Mouse (Mus musculus): ENCODE measurements around the gene Armc6. TPM values are rescaled to one million over a fixed set of nuclear protein-coding genes. Genes with fewer than 3 reads are reported as not detected.

Armc6 gene
- polyA plus RNA-seq, 1 experiment from 2014 or later: 37.9 TPM

DNA sequence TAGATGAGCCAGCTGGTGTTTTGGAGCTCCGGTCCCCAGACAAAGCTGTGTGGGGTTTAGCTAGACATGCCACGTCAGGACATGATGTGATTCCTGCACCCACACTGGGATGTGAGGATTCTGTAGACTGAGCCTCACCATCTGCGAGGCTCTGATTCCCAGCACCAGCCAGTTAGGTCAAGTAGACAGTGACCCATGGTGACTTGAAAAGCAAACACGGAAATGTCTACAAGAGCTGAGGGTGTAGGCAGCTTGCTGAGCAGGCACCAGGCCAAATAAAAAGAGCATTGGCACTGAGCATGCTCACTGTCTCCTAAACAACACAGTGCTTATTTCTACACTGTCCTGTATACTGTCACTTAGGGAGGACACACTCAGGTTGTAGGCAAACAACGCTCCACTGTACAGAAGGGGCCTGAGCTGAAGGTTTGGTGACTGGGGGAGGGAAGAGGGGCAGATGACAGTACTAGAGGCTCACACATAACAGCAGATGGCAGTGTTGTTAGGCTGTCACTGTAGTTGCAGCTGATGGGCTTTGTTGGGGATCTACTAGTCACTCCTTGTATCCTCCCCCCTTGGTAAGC lies 34.1 kb downstream of the Armc6 start:
- H3K27me3 ChIP-seq (ENCODE audit: control insufficient read depth, insufficient read depth, low read length): no peaks in the 10 kb centered on the region
- H3K27ac ChIP-seq (ENCODE audit: low read depth, low read length): no peak overlapping the region
- WGBS: 70% methylated on average over 5 of the region's 5 CpGs
- H3K36me3 ChIP-seq (ENCODE audit: control insufficient read depth, insufficient read depth, low read length): no peaks in the 10 kb centered on the region
- H3K9ac ChIP-seq (ENCODE audit: low read length): no peak overlapping the region
- no peaks in the 10 kb centered on the region for H3K4me1 ChIP-seq (ENCODE audit: control insufficient read depth, insufficient read depth, low read length)
- DNase-seq (ENCODE audit: low spot score): no peak
- no peak overlapping the region for H3K4me3 ChIP-seq (ENCODE audit: low read depth, low read length)
- no peaks in the 10 kb centered on the region for H3K9me3 ChIP-seq (ENCODE audit: control insufficient read depth, low read length)
- ATAC-seq (ENCODE audit: insufficient read depth, low FRiP score, low TSS enrichment): no peak
- H3K4me2 ChIP-seq (ENCODE audit: low read depth): no peak overlapping the region

GRCm38 (mm10) chr8:70197603-70198002 lies 36.7 kb downstream of the Armc6 start:
- Histone ChIP-seq H3K4me1 (ENCODE audit: control insufficient read depth, insufficient read depth, low read length) (no peaks in the 10 kb centered on the region), H3K27me3 (ENCODE audit: control insufficient read depth, insufficient read depth, low read length) (no peaks in the 10 kb centered on the region), H3K4me3 (ENCODE audit: low read depth, low read length) (no peak overlapping the region), H3K36me3 (ENCODE audit: control insufficient read depth, insufficient read depth, low read length) (no peaks in the 10 kb centered on the region), H3K27ac (ENCODE audit: low read depth, low read length) (no peak overlapping the region), H3K4me2 (ENCODE audit: low read depth) (no peak overlapping the region), H3K9ac (ENCODE audit: low read length) (no peak overlapping the region), H3K9me3 (ENCODE audit: control insufficient read depth, low read length) (no peaks in the 10 kb centered on the region)
- ATAC-seq (ENCODE audit: insufficient read depth, low FRiP score, low TSS enrichment) (no peak), DNase-seq (ENCODE audit: low spot score) (no peak)
- 45% methylated on average over 7 of the region's 7 CpGs for WGBS

GRCm38 (mm10) chr8:70195762-70196161 lies 38.5 kb downstream of the Armc6 start:
- Histone ChIP-seq H3K4me1 (ENCODE audit: control insufficient read depth, insufficient read depth, low read length) (no peaks in the 10 kb centered on the region), H3K27ac (ENCODE audit: low read depth, low read length) (no peak overlapping the region), H3K9me3 (ENCODE audit: control insufficient read depth, low read length) (no peaks in the 10 kb centered on the region), H3K4me3 (ENCODE audit: low read depth, low read length) (no peak overlapping the region), H3K27me3 (ENCODE audit: control insufficient read depth, insufficient read depth, low read length) (no peaks in the 10 kb centered on the region), H3K9ac (ENCODE audit: low read length) (no peak overlapping the region), H3K36me3 (ENCODE audit: control insufficient read depth, insufficient read depth, low read length) (no peaks in the 10 kb centered on the region), H3K4me2 (ENCODE audit: low read depth) (no peak overlapping the region)
- DNase-seq (ENCODE audit: low spot score) (no peak), ATAC-seq (ENCODE audit: insufficient read depth, low FRiP score, low TSS enrichment) (no peak)
- WGBS: 84% methylated on average over 2 of the region's 2 CpGs

DNA sequence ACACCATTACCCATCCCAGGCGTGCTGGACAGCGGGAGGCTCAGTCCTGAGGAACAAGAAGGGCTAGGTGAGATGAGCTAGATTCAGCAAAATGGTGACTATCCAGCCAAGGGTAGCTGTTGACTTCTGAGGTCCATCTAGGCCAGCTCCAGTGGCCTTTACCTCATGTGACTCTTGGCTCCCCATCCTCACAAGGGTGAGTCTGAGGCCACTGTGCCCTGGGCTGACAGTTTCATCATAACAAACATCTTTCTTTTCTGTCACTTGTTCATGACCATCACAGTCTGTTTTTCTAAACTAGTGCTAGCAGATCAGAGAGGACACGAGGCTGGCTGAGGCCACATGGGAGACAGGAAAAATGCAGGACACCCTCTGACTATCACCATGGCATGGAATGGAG lies 40.1 kb downstream of the Armc6 start:
- H3K4me1 ChIP-seq (ENCODE audit: control insufficient read depth, insufficient read depth, low read length): no peaks in the 10 kb centered on the region
- no peaks in the 10 kb centered on the region for H3K9me3 ChIP-seq (ENCODE audit: control insufficient read depth, low read length)
- H3K4me3 ChIP-seq (ENCODE audit: low read depth, low read length): no peak overlapping the region
- no peak overlapping the region for H3K4me2 ChIP-seq (ENCODE audit: low read depth)
- no peak for ATAC-seq (ENCODE audit: insufficient read depth, low FRiP score, low TSS enrichment)
- H3K27ac ChIP-seq (ENCODE audit: low read depth, low read length): no peak overlapping the region
- 96% methylated on average over 3 of the region's 3 CpGs for WGBS
- H3K36me3 ChIP-seq (ENCODE audit: control insufficient read depth, insufficient read depth, low read length): no peaks in the 10 kb centered on the region
- no peak overlapping the region for H3K9ac ChIP-seq (ENCODE audit: low read length)
- H3K27me3 ChIP-seq (ENCODE audit: control insufficient read depth, insufficient read depth, low read length): no peaks in the 10 kb centered on the region
- no peak for DNase-seq (ENCODE audit: low spot score)

- Histone ChIP-seq H3K27ac (ENCODE audit: low read depth, low read length) (no peak overlapping the region), H3K4me1 (ENCODE audit: control insufficient read depth, insufficient read depth, low read length) (no peaks in the 10 kb centered on the region), H3K9me3 (ENCODE audit: control insufficient read depth, low read length) (no peaks in the 10 kb centered on the region), H3K4me3 (ENCODE audit: low read depth, low read length) (no peak overlapping the region), H3K4me2 (ENCODE audit: low read depth) (no peak overlapping the region), H3K27me3 (ENCODE audit: control insufficient read depth, insufficient read depth, low read length) (no peaks in the 10 kb centered on the region), H3K36me3 (ENCODE audit: control insufficient read depth, insufficient read depth, low read length) (no peaks in the 10 kb centered on the region), H3K9ac (ENCODE audit: low read length) (no peak overlapping the region)
- DNase-seq (ENCODE audit: low spot score) (no peak), ATAC-seq (ENCODE audit: insufficient read depth, low FRiP score, low TSS enrichment) (no peak)
- 45% methylated on average over 5 of the region's 5 CpGs for WGBS
Measured at GRCm38 (mm10) chr8:70193238-70193637, 41.0 kb downstream of the Armc6 start.

DNA sequence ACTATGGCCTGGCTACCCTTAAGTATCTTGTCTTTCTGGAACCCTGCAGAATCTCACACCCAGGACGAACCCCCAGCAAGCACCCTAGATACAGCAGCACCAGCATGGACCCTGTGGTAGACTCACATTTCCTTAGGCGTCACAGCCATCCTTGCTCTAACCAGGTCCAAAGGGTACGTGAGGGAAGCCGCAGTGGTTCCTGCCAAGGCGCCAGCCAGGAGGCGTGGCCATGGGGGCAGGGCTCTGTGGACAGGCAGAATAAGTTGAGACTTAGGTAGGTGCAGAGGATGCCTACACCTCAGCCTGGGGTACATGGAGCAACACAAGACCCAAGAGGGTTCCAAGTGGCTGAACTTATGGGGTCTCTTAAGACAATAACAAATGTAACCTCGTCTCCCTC lies 45.6 kb downstream of the Armc6 start:
- Histone ChIP-seq H3K27ac (ENCODE audit: low read depth, low read length) (no peak overlapping the region), H3K27me3 (ENCODE audit: control insufficient read depth, insufficient read depth, low read length) (no peaks in the 10 kb centered on the region), H3K4me2 (ENCODE audit: low read depth) (no peak overlapping the region), H3K36me3 (ENCODE audit: control insufficient read depth, insufficient read depth, low read length) (no peaks in the 10 kb centered on the region), H3K9ac (ENCODE audit: low read length) (no peak overlapping the region), H3K4me1 (ENCODE audit: control insufficient read depth, insufficient read depth, low read length) (no peaks in the 10 kb centered on the region), H3K4me3 (ENCODE audit: low read depth, low read length) (no peak overlapping the region), H3K9me3 (ENCODE audit: control insufficient read depth, low read length) (no peaks in the 10 kb centered on the region)
- ATAC-seq (ENCODE audit: insufficient read depth, low FRiP score, low TSS enrichment) (no peak), DNase-seq (ENCODE audit: low spot score) (no peak)
- 78% methylated on average over 7 of the region's 7 CpGs for WGBS

DNA sequence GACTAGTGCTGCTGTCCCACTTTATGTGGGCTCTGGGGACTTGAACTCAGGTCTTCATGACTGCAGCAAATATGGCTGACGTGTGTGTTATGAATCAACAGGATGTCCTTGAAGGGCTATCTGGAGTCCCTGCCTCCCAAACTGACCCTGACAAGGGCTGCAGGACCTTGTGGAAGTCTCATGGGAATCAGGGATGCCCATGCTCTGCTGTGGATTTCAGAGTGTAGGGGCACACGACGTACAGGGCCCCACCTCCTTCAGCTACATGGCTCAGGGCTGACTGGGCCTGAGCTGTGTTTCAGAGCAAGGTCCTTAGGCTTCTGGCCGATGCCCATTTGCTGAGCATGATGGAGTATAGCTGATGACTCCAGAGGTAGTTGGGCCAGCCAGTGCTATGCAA lies 51.1 kb downstream of the Armc6 start:
- ATAC-seq (ENCODE audit: insufficient read depth, low FRiP score, low TSS enrichment): no peak
- WGBS: 86% methylated on average over 4 of the region's 4 CpGs

GRCm38 (mm10) chr8:70181903-70182252 lies 52.4 kb downstream of the Armc6 start:
- Histone ChIP-seq H3K9me3 (ENCODE audit: control insufficient read depth, low read length) (no peaks in the 10 kb centered on the region), H3K4me2 (ENCODE audit: low read depth) (no peak overlapping the region), H3K9ac (ENCODE audit: low read length) (no peak overlapping the region), H3K27me3 (ENCODE audit: control insufficient read depth, insufficient read depth, low read length) (no peaks in the 10 kb centered on the region), H3K36me3 (ENCODE audit: control insufficient read depth, insufficient read depth, low read length) (peaks cover 7% of the 10 kb centered on the region), H3K4me3 (ENCODE audit: low read depth, low read length) (no peak overlapping the region), H3K27ac (ENCODE audit: low read depth, low read length) (no peak overlapping the region), H3K4me1 (ENCODE audit: control insufficient read depth, insufficient read depth, low read length) (no peaks in the 10 kb centered on the region)
- WGBS: 27% methylated on average over 2 of the region's 2 CpGs
- DNase-seq (ENCODE audit: low spot score) (no peak), ATAC-seq (ENCODE audit: insufficient read depth, low FRiP score, low TSS enrichment) (no peak)

More for the DNA sequence above, 51.1 kb downstream of the Armc6 start:
- Histone ChIP-seq H3K9ac (ENCODE audit: low read length) (no peak overlapping the region), H3K27me3 (ENCODE audit: control insufficient read depth, insufficient read depth, low read length) (no peaks in the 10 kb centered on the region), H3K36me3 (ENCODE audit: control insufficient read depth, insufficient read depth, low read length) (peaks cover 6% of the 10 kb centered on the region; the same call in 1 of the 2 replicates), H3K4me1 (ENCODE audit: control insufficient read depth, insufficient read depth, low read length) (no peaks in the 10 kb centered on the region), H3K4me3 (ENCODE audit: low read depth, low read length) (no peak overlapping the region), H3K9me3 (ENCODE audit: control insufficient read depth, low read length) (no peaks in the 10 kb centered on the region), H3K4me2 (ENCODE audit: low read depth) (no peak overlapping the region), H3K27ac (ENCODE audit: low read depth, low read length) (no peak overlapping the region)
- no peak for DNase-seq (ENCODE audit: low spot score)

DNA sequence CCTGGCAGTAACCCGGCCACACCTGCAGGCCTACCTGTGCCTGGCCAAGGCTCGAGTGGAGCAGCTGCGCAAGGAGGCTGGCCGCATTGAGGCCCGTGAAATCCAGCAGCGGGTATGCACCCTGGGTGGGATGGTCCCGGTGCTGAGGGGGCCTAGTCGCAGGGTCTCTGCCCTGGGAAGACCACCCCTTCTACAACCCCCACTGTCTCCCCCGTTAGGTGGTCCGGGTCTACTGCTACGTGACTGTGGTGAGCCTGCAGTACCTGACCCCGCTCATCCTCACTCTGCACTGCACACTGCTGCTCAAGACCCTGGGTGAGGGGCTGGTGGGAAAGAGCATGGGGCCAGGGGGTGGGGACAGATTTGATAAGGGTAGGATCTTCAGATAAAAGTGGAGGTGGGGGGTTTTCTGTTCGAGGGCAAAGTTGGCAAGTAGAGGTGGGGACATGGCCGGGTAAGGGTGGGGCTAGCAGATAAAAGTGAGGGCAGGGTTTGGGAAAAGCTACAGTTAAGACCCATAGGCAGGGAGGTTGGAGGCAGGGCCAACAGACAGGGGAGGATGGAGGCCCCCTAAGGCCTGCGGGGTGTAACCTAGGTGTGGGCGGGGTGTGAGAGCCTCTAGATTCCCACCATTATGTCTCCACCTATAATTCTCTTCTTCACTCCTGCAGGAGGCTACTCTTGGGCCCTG lies 52.9 kb downstream of the Armc6 start:
- 0 out of 2 replicates have a peak, but pooled peaks have one; percentile 27 for ATAC-seq (ENCODE audit: insufficient read depth, low FRiP score, low TSS enrichment)
- WGBS: 65% methylated on average over 16 of the region's 16 CpGs
- no peak overlapping the region for H3K4me2 ChIP-seq (ENCODE audit: low read depth)

More for the DNA sequence above, 52.9 kb downstream of the Armc6 start:
- H3K27me3 ChIP-seq (ENCODE audit: control insufficient read depth, insufficient read depth, low read length): no peaks in the 10 kb centered on the region
- peaks cover 8% of the 10 kb centered on the region for H3K36me3 ChIP-seq (ENCODE audit: control insufficient read depth, insufficient read depth, low read length)
- H3K27ac ChIP-seq (ENCODE audit: low read depth, low read length): no peak overlapping the region
- no peaks in the 10 kb centered on the region for H3K4me1 ChIP-seq (ENCODE audit: control insufficient read depth, insufficient read depth, low read length)
- no peak overlapping the region for H3K4me3 ChIP-seq (ENCODE audit: low read depth, low read length)
- no peak overlapping the region for H3K9ac ChIP-seq (ENCODE audit: low read length)
- H3K9me3 ChIP-seq (ENCODE audit: control insufficient read depth, low read length): no peaks in the 10 kb centered on the region
- DNase-seq (ENCODE audit: low spot score): no peak

All from neural tube, embryonic 11.5 days (tissue).